Mouse (Mus musculus) c-Kit-positive CD71-positive TER-119-negative erythroid progenitor cells, embryonic 14.5 days (primary cell): ENCODE data around the gene Atxn2.

ENCODE experiments used
- DNase-seq: peaks from one replicate; pipeline ENCODE4 v3.0.0-alpha.2; 2013; ENCODE audit warnings: low read depth

Gene Atxn2

GRCm38 (mm10) chr5:121817551-121817950, 106.4 kb downstream of the Atxn2 start:
- no peak for DNase-seq

GRCm38 (mm10) chr5:121818401-121818800, 107.3 kb downstream of the Atxn2 start:
- no peak for DNase-seq

- DNase-seq, result no peak
Observed at GRCm38 (mm10) chr5:121818862-121819261, 107.7 kb downstream of the Atxn2 start.

- DNase-seq, result no peak
Observed at GRCm38 (mm10) chr5:121819559-121819958, 108.4 kb downstream of the Atxn2 start.

GRCm38 (mm10) chr5:121820161-121820560, 109.0 kb downstream of the Atxn2 start:
- no peak for DNase-seq

GRCm38 (mm10) chr5:121820657-121821056, 109.5 kb downstream of the Atxn2 start:
- DNase-seq, result no peak

- DNase-seq, result no peak
Observed at GRCm38 (mm10) chr5:121821116-121821515, 110.0 kb downstream of the Atxn2 start.

- no peak for DNase-seq
Observed at GRCm38 (mm10) chr5:121821552-121821951, 110.4 kb downstream of the Atxn2 start.

- DNase-seq, result no peak
Observed at GRCm38 (mm10) chr5:121822786-121823505, 111.8 kb downstream of the Atxn2 start.

- DNase-seq, result no peak
Observed at GRCm38 (mm10) chr5:121823668-121824067, 112.5 kb downstream of the Atxn2 start.

GRCm38 (mm10) chr5:121824121-121824520, 113.0 kb downstream of the Atxn2 start:
- DNase-seq, result no peak

GRCm38 (mm10) chr5:121825606-121826005, 114.5 kb downstream of the Atxn2 start:
- no peak for DNase-seq

- DNase-seq, result no peak
Observed at GRCm38 (mm10) chr5:121827876-121828275, 116.7 kb downstream of the Atxn2 start.

- no peak for DNase-seq
Observed at GRCm38 (mm10) chr5:121828491-121829432, 117.6 kb downstream of the Atxn2 start.

GRCm38 (mm10) chr5:121831002-121831601, 120.0 kb downstream of the Atxn2 start:
- DNase-seq, result no peak

GRCm38 (mm10) chr5:121832376-121833155, 121.4 kb downstream of the Atxn2 start:
- no peak for DNase-seq

GRCm38 (mm10) chr5:121833159-121833558, 122.0 kb downstream of the Atxn2 start:
- no peak for DNase-seq

GRCm38 (mm10) chr5:121833572-121834240, 122.6 kb downstream of the Atxn2 start:
- DNase-seq, result no peak

GRCm38 (mm10) chr5:121834241-121834606, 123.1 kb downstream of the Atxn2 start:
- no peak for DNase-seq

GRCm38 (mm10) chr5:121834991-121835747, 124.0 kb downstream of the Atxn2 start:
- peak; percentile 21 for DNase-seq
